Mouse (Mus musculus) myocyte (in vitro differentiated cells): ENCODE results near the gene Zfp207.

Source experiments
- MAX ChIP-seq: IDR thresholded peaks from one replicate; pipeline ENCODE4 v1.6.1; 2011; ENCODE audit warnings: low read depth, mild to moderate bottlenecking, control low read depth
- POLR2A ChIP-seq: IDR thresholded peaks from one replicate; pipeline ENCODE4 v1.6.1; 2011; ENCODE audit warnings: low read depth, mild to moderate bottlenecking, control low read depth, moderate library complexity; ENCODE audit not compliant: insufficient read length
- TCF3 ChIP-seq: IDR thresholded peaks from one replicate; pipeline ENCODE4 v1.6.1; 2011; ENCODE audit warnings: low read depth, control low read depth; ENCODE audit not compliant: insufficient read length

- TF ChIP-seq POLR2A (no peak), MAX (no peak), TCF3 (no peak)
These were observed 557 bp downstream of the Zfp207 start for GRCm38 (mm10) chr11:80383626-80384046.
